Mouse (Mus musculus) liver, embryonic 13.5 days (tissue): ENCODE measurements around the gene Olfr1361. TPM values are rescaled to one million over a fixed set of nuclear protein-coding genes. Genes with fewer than 3 reads are reported as not detected.

Experiments used
- ATAC-seq: fragments of 200-750 bp; cut with Nextera tagmentation; 2 replicates; pipeline ENCODE4 v1.8.0; 2017; ENCODE audit warnings: low read depth, mild to moderate bottlenecking, moderate number of reproducible peaks, moderate library complexity
- DNase-seq: peaks from one replicate; pipeline ENCODE4 v3.0.0; 2022
- H3K27ac ChIP-seq: fragments of 300-500 bp; sonication (generic); 2 replicates; pipeline ENCODE4 v1.5.1; 2015; ENCODE audit warnings: moderate library complexity, mild to moderate bottlenecking, inconsistent platforms
- H3K27me3 ChIP-seq: fragments of 300-500 bp; sonication (generic); 2 replicates; pipeline ENCODE4 v1.6.1; 2015; ENCODE audit warnings: mild to moderate bottlenecking, inconsistent platforms
- H3K36me3 ChIP-seq: fragments of 300-500 bp; sonication (generic); 2 replicates; pipeline ENCODE4 v1.6.1; 2015; ENCODE audit warnings: mild to moderate bottlenecking, inconsistent platforms
- H3K4me1 ChIP-seq: fragments of 300-500 bp; sonication (generic); replicated peaks from 2 replicates; pipeline ENCODE4 v1.6.1; 2015; ENCODE audit warnings: inconsistent platforms
- H3K4me2 ChIP-seq: fragments of 300-500 bp; sonication (generic); 2 replicates; pipeline ENCODE4 v1.6.1; 2015; ENCODE audit warnings: inconsistent platforms, mild to moderate bottlenecking, moderate library complexity
- H3K4me3 ChIP-seq: fragments of 300-500 bp; sonication (generic); replicated peaks from 2 replicates; pipeline ENCODE4 v1.5.1; 2015; ENCODE audit warnings: mild to moderate bottlenecking, inconsistent platforms
- H3K9ac ChIP-seq: fragments of 300-500 bp; sonication (generic); 2 replicates; pipeline ENCODE4 v1.6.1; 2015; ENCODE audit warnings: mild to moderate bottlenecking, inconsistent platforms
- H3K9me3 ChIP-seq: fragments of 300-500 bp; sonication (generic); replicated peaks from 2 replicates; pipeline ENCODE4 v1.6.1; 2016; ENCODE audit warnings: inconsistent platforms
- WGBS: fragments of 180-500 bp; shearing (Covaris S2); methylation state at CpG from one replicate; pipeline ENCODE4 v1.1.7; 2015; ENCODE audit not compliant: insufficient replicate concordance; 5-methylcytosine and 5-hydroxymethylcytosine counted together
- polyA plus RNA-seq: library from polyadenylated mRNA; unstranded; fragments of >200 nt; fragmentation: Nextera tagmentation; extraction: Ambion mirVana; gene quantifications from 2 replicates; pipeline ENCODE4 v1.2.1, GENCODE M21; 2015

The Olfr1361 gene
- polyA plus RNA-seq, result not detected in 2 replicates

DNA sequence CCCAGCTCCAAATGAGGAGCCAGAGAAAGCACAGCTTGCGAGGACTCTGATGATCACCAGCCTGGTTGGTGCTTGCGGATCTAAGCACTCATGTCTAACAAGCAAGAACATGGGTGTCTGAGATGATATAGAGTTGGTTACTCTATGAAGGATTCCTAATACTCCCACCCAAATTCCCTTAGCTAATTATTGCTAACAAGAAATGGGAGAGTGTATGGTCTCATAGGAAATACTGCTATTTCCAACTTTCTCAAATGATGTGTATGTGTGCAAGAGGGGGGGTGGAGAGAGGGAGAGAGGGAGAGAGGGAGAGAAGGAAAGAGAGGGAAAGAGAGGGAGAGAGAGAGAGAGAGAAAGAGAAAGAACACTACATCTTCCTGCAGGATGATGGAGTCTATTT is at the start of gene Olfr1361:
Gene Olfr1361, minus strand, starts transcription at position 101 of the 400 bp plus-strand sequence.
- Histone ChIP-seq H3K27me3 (no peaks in the 10 kb centered on the region), H3K4me2 (no peak within 1 kb of the TSS)
- 62% methylated on average over 2 of the region's 2 CpGs for WGBS

DNA sequence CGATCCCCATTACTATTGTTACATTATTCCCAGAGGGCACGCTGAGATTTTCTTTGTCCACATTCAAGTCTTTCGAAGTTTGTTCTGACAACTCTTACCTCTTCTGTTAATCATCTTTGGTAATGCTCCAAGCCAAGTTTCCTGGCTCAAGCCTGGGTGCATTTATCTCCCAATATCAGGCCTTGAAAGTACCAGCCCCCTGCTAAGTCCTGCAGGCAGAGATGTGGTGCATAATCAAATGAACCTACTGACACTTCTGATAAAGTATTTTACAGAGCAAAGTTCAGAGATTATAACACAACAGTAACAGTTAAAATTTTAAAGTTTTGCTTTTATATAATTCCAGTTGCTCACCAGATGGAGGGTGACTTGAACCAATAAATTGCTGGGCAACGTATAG is 48.5 kb upstream of the Olfr1361 start:
- Histone ChIP-seq H3K27me3 (no peaks in the 10 kb centered on the region), H3K9ac (peak overlapping the region; percentile 76), H3K9me3 (no peaks in the 10 kb centered on the region), H3K27ac (peak overlapping the region; percentile 50), H3K36me3 (no peaks in the 10 kb centered on the region), H3K4me1 (peaks cover 32% of the 10 kb centered on the region), H3K4me2 (peak overlapping the region; percentile 86), H3K4me3 (peak overlapping the region; percentile 66)
- WGBS, result 23% methylated on average over 4 of the region's 4 CpGs
- ATAC-seq (no peak), DNase-seq (peak; percentile 15)

More for the DNA sequence above, at the start of gene Olfr1361:
- Histone ChIP-seq H3K9me3 (no peaks in the 10 kb centered on the region), H3K27ac (no peak within 1 kb of the TSS), H3K4me1 (no peaks in the 10 kb centered on the region), H3K9ac (no peak within 1 kb of the TSS), H3K4me3 (no peak within 1 kb of the TSS), H3K36me3 (no peaks in the 10 kb centered on the region)
- ATAC-seq (no peak), DNase-seq (no peak)

DNA sequence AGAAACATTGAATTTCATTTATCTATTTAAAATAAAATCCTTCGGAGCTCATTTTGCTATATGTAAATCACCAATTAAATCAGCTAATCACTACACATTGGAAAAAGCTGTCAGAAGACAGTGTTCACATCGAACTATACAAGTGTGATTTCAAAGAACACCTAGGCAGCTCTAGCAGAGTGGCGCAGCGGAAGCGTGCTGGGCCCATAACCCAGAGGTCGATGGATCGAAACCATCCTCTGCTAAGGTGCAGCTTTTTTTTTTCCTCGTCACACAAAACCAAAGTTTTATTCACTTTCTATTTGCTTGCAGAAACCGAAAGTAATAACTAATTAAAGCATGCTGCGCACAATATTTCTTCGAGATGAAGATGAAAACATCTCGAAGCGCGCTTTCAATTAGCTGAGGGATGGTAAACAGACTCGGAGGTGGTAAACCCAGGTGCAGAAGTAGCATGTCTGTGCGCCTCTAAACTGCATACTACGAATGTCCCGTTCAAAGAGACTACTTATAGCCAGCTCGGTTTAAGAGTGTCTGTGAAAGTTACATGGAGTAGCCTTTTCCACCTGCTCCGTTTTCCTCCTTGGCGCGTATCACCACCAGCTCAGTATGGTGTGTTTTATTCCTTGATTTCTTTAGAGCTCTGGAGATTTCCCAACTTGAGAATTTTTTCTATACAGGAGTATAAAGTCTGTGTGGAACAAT is 47.8 kb upstream of the Olfr1361 start:
- peak overlapping the region; percentile 66 for H3K4me3 ChIP-seq
- peaks cover 31% of the 10 kb centered on the region for H3K4me1 ChIP-seq
- H3K36me3 ChIP-seq, result no peaks in the 10 kb centered on the region
- DNase-seq (peak; percentile 72), ATAC-seq (peak; percentile 60)
- no peaks in the 10 kb centered on the region for H3K27me3 ChIP-seq
- WGBS, result 1% methylated on average over 22 of the region's 22 CpGs
- H3K4me2 ChIP-seq, result peak overlapping the region; percentile 86
- peak overlapping the region; percentile 76 for H3K9ac ChIP-seq
- H3K27ac ChIP-seq, result peak overlapping the region; percentile 43; the same call in 1 of the 2 replicates
- no peaks in the 10 kb centered on the region for H3K9me3 ChIP-seq

GRCm38 (mm10) chr13:21710031-21710711 is 47.0 kb upstream of the Olfr1361 start:
- peak; percentile 83 for DNase-seq
- Histone ChIP-seq H3K27me3 (no peaks in the 10 kb centered on the region), H3K4me3 (peak overlapping the region; percentile 71), H3K9ac (peak overlapping the region; percentile 79), H3K27ac (peak overlapping the region; percentile 80), H3K4me2 (peak overlapping the region; percentile 62), H3K4me1 (peaks cover 27% of the 10 kb centered on the region), H3K9me3 (no peaks in the 10 kb centered on the region), H3K36me3 (no peaks in the 10 kb centered on the region)
- WGBS, result under 1% methylated on average over 32 of the region's 32 CpGs
- peak; percentile 70 for ATAC-seq

- Histone ChIP-seq H3K9me3 (no peaks in the 10 kb centered on the region), H3K36me3 (no peaks in the 10 kb centered on the region), H3K4me2 (no peak overlapping the region), H3K9ac (no peak overlapping the region), H3K27ac (no peak overlapping the region), H3K4me3 (no peak overlapping the region), H3K4me1 (peaks cover 7% of the 10 kb centered on the region), H3K27me3 (no peaks in the 10 kb centered on the region)
- no peak for ATAC-seq
- DNase-seq, result no peak
- 56% methylated on average over 4 of the region's 4 CpGs for WGBS
These were observed 43.5 kb upstream of the Olfr1361 start for GRCm38 (mm10) chr13:21706669-21707068.

- Histone ChIP-seq H3K4me3 (no peak within 1 kb of the TSS), H3K4me1 (no peaks in the 10 kb centered on the region), H3K9ac (no peak within 1 kb of the TSS), H3K27ac (no peak within 1 kb of the TSS), H3K4me2 (no peak within 1 kb of the TSS), H3K36me3 (no peaks in the 10 kb centered on the region), H3K27me3 (no peaks in the 10 kb centered on the region), H3K9me3 (no peaks in the 10 kb centered on the region)
- ATAC-seq (no peak), DNase-seq (no peak)
These were observed 34.6 kb upstream of the Olfr1361 start, which contains the start of gene Olfr1359 for GRCm38 (mm10) chr13:21697811-21698210. TSS of gene Olfr1359 (plus strand) at chr13:21698111.

GRCm38 (mm10) chr13:21677305-21677704 is 14.1 kb upstream of the Olfr1361 start, which contains the start of gene Olfr1360:
TSS of gene Olfr1360 (minus strand) at chr13:21677405.
- Histone ChIP-seq H3K9me3 (no peaks in the 10 kb centered on the region), H3K9ac (no peak within 1 kb of the TSS), H3K4me3 (no peak within 1 kb of the TSS), H3K4me1 (no peaks in the 10 kb centered on the region), H3K36me3 (no peaks in the 10 kb centered on the region), H3K27me3 (no peaks in the 10 kb centered on the region), H3K4me2 (no peak within 1 kb of the TSS), H3K27ac (no peak within 1 kb of the TSS)
- 60% methylated on average over 2 of the region's 2 CpGs for WGBS
- DNase-seq (no peak), ATAC-seq (no peak)

GRCm38 (mm10) chr13:21642418-21642817 is 20.8 kb downstream of the Olfr1361 start, which contains the start of gene Olfr11:
TSS of gene Olfr11 (minus strand) at chr13:21642518.
- H3K4me1 ChIP-seq, result no peaks in the 10 kb centered on the region
- no peaks in the 10 kb centered on the region for H3K36me3 ChIP-seq
- no peaks in the 10 kb centered on the region for H3K27me3 ChIP-seq
- WGBS, result 74% methylated on average over 2 of the region's 2 CpGs
- no peaks in the 10 kb centered on the region for H3K9me3 ChIP-seq
- H3K4me2 ChIP-seq, result no peak within 1 kb of the TSS
- ATAC-seq (no peak), DNase-seq (no peak)
- H3K27ac ChIP-seq, result no peak within 1 kb of the TSS
- H3K9ac ChIP-seq, result no peak within 1 kb of the TSS
- no peak within 1 kb of the TSS for H3K4me3 ChIP-seq

DNA sequence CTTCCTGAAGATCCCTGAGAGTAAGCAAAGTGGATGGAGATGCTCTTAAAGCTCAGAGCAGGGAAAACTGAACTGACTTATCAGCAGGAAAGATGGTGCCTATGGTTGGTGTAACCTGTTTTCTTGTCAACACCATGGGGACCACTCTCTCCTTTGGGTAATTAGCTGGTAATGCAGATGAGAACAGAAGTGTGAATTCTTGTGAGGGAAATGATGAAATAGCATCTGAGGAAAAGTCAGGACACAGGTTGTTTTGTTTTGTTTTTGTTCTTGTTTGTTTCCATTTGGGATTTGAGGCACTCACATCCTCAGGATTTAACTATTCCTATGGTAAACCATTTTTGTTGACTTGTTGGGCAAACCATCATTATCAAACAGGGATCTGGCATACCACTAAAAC is 49.3 kb downstream of the Olfr1361 start, which contains the start of gene Olfr1362:
Gene Olfr1362, minus strand, starts transcription at position 101 of the 400 bp plus-strand sequence.
- no peaks in the 10 kb centered on the region for H3K27me3 ChIP-seq
- H3K9me3 ChIP-seq, result no peaks in the 10 kb centered on the region
- no peak within 1 kb of the TSS for H3K4me3 ChIP-seq
- H3K27ac ChIP-seq, result no peak within 1 kb of the TSS
- no peak for DNase-seq
- ATAC-seq, result no peak
- no peak within 1 kb of the TSS for H3K4me2 ChIP-seq
- H3K4me1 ChIP-seq, result no peaks in the 10 kb centered on the region
- H3K36me3 ChIP-seq, result no peaks in the 10 kb centered on the region
- H3K9ac ChIP-seq, result no peak within 1 kb of the TSS
